Mouse (Mus musculus): ENCODE results near the gene Gm9639.
"Not testable (repeated sequence)": the region's sequence is repeated elsewhere in the genome, so short reads cannot be mapped to it uniquely, and the experiment has no call there.

The Gm9639 gene

DNA sequence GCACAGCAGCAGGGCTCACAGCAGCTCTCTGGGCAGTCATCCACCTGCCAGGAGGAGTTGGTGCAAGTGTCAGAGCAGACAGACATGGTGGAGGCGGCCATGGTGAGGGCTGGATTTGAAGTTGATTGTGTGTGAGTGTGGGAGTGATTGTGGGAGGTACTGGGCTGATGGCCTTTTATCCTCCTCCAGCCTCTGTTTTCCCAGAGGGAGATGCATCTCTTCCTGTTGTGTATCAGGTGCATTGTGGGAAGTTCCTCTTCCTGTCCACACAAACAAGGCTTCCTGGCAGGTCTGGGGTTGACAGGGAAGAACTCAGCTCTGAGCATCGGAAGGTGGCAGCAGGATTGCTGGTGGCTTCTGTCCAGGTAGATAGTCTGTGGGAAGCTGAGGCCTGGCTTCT is at the start of gene Gm9639:
TSS of gene Gm9639 (minus strand) at position 101 of the 400 bp plus-strand sequence.
- no peak for DNase-seq (ENCODE audit: inconsistent ontology term)

DNA sequence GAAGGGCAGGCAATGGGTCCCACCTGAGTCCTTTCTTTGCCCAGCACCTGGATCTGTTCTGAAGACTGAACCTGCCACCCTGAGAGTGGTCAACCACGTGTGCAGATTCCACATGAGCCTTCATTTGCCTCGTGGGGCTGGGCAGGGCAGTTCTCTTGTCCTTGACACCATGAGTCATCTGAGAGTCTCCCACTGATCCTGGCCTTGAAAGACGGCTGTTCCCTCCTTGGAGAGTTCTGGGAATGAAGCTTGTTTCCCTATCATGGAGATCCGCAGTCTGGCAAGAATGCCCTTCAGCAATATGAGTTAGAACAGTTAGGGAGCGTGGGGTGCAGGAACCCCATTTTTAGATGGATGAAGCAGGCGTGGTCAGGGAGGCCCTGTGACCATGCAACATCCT is 44.1 kb upstream of the Gm9639 start:
- DNase-seq (ENCODE audit: inconsistent ontology term), result no peak

DNA sequence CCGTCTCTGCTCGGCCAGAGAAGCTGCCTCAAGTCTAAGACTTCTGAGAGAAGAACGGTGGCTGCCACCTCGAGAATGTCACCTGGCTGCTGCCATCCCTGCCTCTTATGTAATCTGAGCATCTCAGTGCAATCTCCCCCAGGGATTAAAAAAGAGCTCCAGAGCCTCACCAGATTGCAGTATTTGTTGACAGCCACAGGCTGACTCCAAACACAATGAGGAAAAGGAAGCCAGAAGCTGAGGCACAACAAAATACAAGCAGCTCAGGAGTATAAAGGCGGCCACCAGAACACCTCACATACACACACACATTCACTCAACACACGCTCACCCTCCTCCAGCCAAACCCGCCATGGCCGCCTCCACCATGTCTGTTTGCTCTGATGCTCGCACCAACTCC is 40.8 kb upstream of the Gm9639 start, which contains the start of gene Krtap10-10:
TSS of gene Krtap10-10 (plus strand) at position 301 of the 400 bp plus-strand sequence.
- no peak for DNase-seq (ENCODE audit: inconsistent ontology term)

DNA sequence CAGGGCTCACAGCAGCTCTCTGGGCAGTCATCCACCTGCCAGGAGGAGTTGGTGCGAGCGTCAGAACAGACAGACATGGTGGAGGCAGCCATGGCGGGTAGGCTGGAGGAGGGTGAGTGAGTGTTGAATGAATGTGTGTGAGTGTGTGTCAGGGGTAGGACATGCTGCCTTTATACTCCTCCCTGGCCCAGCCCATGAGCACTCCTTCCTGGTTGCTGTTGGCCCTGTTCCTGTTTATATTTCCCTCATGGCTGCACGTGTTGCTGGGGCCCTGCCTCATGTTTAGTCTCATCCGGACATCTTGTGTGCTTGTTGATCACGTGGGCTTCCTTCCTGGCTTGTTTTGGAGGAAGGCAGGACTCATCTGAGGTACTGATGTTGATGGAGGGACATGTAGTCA is 32.1 kb upstream of the Gm9639 start, which contains the start of gene Krtap10-4:
TSS of gene Krtap10-4 (minus strand) at position 145 of the 400 bp plus-strand sequence.
- DNase-seq (ENCODE audit: inconsistent ontology term), result no peak

DNA sequence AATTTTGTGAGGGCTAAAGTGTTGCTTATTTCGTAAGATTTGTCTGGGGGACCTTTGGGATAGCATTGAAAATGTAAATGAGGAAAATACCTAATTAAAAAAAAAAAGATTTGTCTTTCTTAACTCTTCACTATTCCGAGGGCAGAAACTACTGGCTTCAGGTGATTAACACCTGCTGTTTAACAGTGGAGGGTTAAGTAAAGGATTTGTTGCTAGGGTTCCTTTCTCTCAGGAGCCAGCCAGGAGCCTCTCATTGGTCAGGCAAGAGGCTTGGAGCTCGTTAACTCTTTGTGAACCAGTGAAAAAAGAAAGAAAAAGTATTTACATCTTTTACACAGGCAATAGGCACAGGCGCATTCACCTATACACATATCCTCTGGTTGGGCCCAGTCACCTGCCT is 24.3 kb upstream of the Gm9639 start:
- no peak for DNase-seq (ENCODE audit: inconsistent ontology term)

DNA sequence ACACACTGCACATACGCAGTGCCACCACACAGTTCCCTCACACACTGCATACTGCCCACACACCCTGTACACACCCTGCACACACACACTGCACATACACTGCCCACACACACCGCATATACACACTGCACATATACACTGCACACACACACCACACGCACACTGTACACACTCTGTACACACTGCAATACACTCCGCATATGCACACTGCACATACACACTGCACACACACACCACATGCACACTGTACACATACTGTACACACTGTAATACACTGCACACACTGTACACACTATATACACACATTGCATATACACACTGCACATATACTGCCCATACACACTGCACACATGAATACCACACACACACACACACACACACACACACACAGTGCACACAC is 23.6 kb upstream of the Gm9639 start:
- DNase-seq (ENCODE audit: inconsistent ontology term), result no peak

DNA sequence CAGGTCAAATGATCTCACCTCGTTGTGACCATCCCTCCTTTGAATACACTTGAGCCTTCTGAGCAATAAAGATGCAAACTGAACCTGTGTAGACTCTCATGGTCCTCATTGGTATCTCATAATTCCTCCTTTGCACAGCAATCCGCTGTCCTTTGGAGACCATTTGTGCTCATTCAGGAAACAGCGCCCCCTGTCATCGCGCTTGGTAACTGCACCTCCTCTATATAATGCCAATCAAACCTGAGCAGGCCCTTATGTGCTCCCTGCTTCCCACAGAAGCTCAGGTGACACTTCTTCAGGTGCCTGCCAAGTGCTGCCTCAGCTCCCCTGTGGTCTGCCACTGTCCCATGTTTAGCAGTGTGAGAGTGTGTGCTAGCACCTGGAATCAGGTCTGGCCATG is 20.6 kb upstream of the Gm9639 start:
- no peak for DNase-seq (ENCODE audit: inconsistent ontology term)

DNA sequence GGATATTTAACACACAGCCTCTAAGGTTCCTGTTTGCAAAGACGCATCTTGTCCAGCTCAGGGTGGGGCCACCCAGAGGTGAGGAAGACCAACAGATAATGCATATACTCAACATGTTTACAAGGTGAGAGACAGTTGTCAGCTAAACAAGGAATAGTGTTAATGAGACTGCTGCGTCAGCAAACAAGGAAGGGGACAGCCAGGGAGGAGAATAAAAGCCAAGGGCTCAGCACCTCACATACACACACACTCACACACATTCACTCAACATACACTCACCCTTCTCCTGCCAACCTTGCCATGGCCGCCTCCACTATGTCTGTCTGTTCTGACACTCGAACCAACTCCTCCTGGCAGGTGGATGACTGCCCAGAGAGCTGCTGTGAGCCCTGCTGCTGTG is 19.5 kb upstream of the Gm9639 start, which contains the start of gene Gm2696:
TSS of gene Gm2696 (plus strand) at position 301 of the 400 bp plus-strand sequence.
- no peak for DNase-seq (ENCODE audit: inconsistent ontology term)

DNA sequence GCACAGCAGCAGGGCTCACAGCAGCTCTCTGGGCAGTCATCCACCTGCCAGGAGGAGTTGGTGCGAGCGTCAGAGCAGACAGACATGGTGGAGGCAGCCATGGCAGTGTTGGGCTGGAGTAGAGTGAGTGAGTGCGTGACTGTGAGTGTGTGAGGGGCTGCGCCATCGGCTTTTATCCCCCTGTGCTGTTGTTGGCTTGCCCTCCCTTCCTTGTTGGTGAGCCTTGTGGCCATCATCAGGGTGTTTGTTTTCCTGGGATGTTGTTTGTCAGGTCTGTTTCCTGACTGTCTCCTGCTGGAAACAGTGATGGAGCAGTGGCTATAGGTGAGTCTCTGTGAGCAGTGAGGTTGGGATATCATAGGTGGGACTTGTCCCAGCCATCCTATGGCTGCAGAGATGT is 16.9 kb upstream of the Gm9639 start, which contains the start of gene Gm9507:
TSS of gene Gm9507 (minus strand) at position 101 of the 400 bp plus-strand sequence.
- DNase-seq (ENCODE audit: inconsistent ontology term), result no peak

DNA sequence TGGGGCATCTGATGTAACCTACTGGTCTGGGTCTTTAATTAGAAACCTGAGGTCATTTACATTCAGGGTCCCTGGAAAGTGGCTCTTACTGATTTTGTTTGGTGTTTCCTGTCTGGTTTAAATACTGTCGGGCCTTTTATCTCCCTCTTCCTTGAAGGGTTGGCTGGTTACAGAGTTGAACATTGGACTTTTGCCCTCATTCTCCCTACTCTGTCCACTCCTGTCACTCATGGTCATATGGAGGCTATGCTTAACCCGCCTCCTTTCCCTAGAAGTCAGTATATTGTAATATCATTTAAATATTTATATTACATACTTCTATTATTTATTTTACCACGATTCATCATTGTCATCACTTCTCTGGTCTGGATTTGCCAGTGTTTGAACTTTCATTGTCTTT is 9.2 kb upstream of the Gm9639 start:
- DNase-seq (ENCODE audit: inconsistent ontology term), result no peak

DNA sequence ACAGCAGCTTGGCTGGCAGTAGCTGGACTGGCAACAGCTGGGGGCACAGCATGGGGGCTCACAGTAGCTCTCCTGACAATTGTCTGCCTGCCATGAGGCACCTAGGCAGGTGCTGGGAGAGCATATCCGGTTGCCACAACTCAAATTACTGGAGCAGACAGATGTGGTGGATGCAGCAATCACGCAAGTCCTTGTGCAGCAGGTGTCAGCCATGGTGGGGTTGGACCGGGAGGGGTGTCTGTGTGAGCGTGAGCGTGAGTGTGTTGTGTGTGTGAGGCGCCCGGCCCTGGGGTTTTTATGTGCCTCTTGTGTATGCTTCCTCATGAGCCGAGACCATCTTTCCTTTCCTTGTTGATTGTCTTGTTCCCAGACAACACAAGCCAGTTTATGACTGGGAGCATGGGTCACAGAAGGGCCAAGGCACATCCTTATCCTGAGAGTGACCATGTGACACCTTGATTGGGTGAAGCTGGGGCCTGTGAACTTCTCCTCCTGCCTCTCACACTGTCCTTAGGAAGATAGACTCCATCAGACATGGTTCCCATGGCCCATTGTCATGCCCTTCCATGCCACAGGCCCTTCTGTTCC is 4.1 kb upstream of the Gm9639 start, which contains the start of gene Gm19668:
TSS of gene Gm19668 (minus strand) at position 213 of the 588 bp plus-strand sequence.
- no peak for DNase-seq (ENCODE audit: inconsistent ontology term)

DNA sequence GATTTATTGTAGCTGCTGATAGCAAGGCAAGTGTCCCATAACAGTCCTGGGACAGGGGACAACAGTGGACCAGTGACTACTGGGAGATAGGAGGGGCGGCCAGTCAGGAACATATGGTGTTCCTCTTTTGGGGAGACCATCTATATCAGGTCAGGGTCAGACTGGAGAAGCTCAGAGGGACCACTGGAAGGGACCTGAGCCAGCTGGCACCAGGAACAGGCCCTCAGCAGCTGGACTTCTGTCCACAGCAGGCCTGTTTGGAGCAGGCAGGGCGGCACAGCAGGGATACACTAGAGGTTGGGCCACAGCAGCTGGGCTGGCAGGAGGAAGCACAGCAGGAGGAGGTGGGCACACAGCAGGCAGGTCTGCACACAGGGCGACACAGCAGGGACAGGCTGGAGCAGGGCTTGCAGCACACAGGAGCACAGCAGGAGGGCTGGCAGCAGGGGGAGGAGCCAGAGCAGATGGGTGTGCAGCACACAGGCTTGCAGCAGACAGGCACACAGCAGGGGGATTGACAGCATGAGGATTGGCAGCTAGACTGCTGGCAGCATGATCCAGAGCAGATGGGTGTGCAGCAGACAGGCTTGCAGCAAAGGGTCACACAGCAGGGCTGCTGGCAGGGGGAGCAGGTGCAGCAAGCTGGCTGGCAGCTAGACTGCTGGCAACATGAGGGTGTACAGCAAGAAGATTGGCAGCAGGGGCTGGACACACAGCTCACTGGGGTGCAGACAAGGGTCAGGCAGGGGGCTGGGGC is 3.5 kb upstream of the Gm9639 start:
- not testable (repeated sequence) for DNase-seq (ENCODE audit: inconsistent ontology term)

DNA sequence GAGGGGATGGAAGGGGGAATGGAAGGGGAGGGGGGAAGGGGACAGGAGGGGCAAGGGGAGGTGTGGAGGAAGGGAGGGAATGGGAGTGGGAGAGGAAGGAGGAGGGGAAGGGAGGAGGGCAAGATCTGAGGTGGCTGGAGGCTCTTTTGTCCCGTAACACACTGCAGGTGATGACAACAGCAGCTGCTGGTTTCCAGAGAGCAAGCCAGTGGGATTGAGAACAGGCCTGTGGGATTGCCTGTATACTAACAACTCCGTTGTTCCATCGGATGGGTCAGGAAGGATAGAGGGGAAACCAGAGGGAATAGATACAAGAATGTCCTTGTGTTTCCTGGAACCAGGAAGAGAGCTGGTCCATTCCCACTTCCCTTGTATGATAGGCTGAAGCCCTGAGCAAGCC is 2.8 kb upstream of the Gm9639 start:
- DNase-seq (ENCODE audit: inconsistent ontology term), result no peak

DNA sequence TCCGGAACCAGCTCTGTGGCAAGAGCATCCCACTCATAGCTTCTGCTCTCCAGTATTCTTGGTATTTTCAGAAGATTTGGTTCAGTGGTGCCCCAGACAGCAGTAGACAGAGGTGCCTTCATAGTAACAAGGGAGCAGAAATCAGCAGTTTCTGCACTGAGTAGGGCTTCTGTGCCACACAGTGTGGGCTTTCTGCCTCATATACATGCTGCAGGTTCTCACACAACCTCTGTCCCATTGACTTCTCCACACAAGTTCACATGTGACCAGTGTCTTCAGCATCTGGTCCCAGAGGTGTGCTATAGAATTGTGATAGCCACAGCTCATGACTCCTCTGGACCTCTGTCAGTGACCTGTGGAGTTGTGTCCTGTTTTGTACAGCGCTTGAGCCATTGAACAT is 6.3 kb downstream of the Gm9639 start:
- DNase-seq (ENCODE audit: inconsistent ontology term), result no peak

DNA sequence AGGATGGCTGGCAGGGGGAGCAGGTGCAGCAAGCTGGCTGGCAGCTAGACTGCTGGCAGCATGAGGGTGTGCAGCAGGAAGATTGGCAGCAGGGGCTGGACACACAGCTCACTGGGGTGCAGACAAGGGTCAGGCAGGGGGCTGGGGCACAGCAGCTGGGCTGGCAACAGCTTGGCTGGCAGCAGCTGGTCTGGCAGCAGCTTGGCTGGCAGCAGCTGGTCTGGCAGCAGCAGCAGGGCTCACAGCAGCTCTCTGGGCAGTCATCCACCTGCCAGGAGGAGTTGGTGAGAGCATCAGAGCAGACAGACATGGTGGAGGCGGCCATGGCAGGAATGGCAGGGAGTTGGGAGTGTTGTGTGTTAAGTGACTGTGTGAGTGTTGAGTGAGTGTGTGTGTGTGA is 7.0 kb downstream of the Gm9639 start, which contains the start of gene Gm7137:
TSS of gene Gm7137 (minus strand) at position 325 of the 400 bp plus-strand sequence.
- not testable (repeated sequence) for DNase-seq (ENCODE audit: inconsistent ontology term)

DNA sequence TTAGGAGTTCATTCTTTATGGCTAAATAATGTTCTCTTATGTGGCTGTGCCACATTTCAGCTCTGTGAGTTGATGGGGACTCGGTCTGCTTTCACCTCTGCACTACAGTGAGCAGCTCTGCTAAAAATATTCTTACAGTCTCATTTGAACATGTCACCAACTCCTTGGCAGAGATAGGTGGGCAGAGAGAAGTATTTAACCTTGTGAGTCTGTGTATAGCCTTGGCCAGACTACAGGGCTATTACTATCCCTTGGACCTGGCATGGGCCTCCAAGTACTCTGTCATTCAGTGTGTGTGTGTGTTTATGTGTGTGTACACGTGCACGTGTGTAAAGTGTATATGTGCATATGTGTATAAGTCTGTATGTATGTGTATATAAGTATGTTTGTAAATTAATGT is 11.5 kb downstream of the Gm9639 start:
- not testable (repeated sequence) for DNase-seq (ENCODE audit: inconsistent ontology term)

DNA sequence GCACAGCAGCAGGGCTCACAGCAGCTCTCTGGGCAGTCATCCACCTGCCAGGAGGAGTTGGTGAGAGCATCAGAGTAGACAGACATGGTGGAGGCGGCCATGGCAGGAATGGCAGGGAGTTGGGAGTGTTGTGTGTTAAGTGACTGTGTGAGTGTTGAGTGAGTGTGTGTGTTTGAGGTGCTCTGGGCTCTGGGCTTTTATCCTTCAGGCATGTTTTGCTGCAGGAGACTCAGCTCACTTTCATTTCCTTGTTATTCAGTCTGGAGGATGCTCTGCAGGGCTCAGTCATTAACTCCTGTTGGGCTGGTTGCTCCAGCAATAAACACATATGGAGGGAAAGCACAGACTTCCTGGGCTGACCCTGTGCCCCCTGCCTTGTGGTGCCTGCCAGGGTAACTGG is 12.4 kb downstream of the Gm9639 start, which contains the start of gene Gm3250:
TSS of gene Gm3250 (minus strand) at position 101 of the 400 bp plus-strand sequence.
- DNase-seq (ENCODE audit: inconsistent ontology term), result not testable (repeated sequence)

DNA sequence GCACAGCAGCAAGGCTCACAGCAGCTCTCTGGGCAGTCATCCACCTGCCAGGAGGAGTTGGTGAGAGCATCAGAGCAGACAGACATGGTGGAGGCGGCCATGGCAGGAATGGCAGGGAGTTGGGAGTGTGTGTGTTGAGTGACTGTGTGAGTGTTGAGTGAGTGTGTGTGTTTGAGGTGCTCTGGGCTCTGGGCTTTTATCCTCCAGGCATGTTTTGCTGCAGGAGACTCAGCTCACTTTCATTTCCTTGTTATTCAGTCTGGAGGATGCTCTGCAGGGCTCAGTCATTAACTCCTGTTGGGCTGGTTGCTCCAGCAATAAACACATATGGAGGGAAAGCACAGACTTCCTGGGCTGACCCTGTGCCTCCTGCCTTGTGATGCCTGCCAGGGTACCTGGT is 18.0 kb downstream of the Gm9639 start, which contains the start of gene Gm7138:
TSS of gene Gm7138 (minus strand) at position 101 of the 400 bp plus-strand sequence.
- not testable (repeated sequence) for DNase-seq (ENCODE audit: inconsistent ontology term)

DNA sequence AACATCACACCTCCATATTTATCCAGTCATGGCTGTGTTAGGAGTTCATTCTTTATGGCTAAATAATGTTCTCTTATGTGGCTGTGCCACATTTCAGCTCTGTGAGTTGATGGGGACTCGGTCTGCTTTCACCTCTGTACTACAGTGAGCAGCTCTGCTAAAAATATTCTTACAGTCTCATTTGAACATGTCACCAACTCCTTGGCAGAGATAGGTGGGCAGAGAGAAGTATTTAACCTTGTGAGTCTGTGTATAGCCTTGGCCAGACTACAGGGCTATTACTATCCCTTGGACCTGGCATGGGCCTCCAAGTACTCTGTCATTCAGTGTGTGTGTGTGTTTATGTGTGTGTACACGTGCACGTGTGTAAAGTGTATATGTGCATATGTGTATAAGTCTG is 22.7 kb downstream of the Gm9639 start:
- DNase-seq (ENCODE audit: inconsistent ontology term), result not testable (repeated sequence)

DNA sequence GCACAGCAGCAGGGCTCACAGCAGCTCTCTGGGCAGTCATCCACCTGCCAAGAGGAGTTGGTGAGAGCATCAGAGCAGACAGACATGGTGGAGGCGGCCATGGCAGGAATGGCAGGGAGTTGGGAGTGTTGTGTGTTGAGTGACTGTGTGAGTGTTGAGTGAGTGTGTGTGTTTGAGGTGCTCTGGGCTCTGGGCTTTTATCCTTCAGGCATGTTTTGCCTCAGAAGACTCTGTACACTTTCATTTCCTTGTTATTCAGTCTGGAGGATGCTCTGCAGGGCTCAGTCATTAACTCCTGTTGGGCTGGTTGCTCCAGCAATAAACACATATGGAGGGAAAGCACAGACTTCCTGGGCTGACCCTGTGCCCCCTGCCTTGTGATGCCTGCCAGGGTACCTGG is 23.7 kb downstream of the Gm9639 start, which contains the start of gene Gm3238:
TSS of gene Gm3238 (minus strand) at position 101 of the 400 bp plus-strand sequence.
- DNase-seq (ENCODE audit: inconsistent ontology term), result not testable (repeated sequence)

DNA sequence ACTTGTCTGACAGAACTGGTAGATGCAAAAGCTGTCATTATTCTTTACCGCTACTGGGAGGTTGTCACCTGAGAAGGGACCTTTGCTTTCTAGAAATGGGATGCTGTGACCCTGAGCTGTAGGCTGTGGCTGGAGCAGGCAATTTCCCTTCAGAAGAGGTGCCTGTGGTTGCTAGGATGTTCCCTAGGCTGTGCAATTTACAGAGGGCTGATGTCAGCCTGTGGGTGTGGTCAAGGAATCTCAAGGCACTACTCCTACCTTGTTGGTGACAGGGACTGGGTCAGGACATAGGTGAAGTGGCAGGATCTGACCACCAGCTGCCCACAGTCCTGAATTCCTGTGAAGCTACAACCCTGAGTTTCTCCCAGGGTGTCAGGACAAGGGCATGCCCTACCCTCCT is 25.1 kb downstream of the Gm9639 start:
- DNase-seq (ENCODE audit: inconsistent ontology term), result no peak

DNA sequence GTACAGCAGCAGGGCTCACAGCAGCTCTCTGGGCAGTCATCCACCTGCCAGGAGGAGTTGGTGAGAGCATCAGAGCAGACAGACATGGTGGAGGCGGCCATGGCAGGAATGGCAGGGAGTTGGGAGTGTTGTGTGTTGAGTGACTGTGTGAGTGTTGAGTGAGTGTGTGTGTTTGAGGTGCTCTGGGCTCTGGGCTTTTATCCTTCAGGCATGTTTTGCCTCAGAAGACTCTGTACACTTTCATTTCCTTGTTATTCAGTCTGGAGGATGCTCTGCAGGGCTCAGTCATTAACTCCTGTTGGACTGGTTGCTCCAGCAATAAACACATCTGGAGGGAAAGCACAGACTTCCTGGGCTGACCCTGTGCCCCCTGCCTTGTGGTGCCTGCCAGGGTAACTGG is 35.3 kb downstream of the Gm9639 start, which contains the start of gene Gm3233:
TSS of gene Gm3233 (minus strand) at position 101 of the 400 bp plus-strand sequence.
- DNase-seq (ENCODE audit: inconsistent ontology term), result not testable (repeated sequence)
